Mouse (Mus musculus) liver, embryonic 14.5 days (tissue): Measurements from ENCODE around the gene Vmn1r174.
"Not testable (repeated sequence)": the region's sequence is repeated elsewhere in the genome, so short reads cannot be mapped to it uniquely, and the experiment has no call there.

Experiments
- CTCF ChIP-seq: IDR thresholded peaks from 2 replicates; pipeline ENCODE4 v1.5.1; 2016; ENCODE audit warnings: antibody characterized with exemption, low read depth, control low read depth
- EP300 ChIP-seq: IDR thresholded peaks from 2 replicates; pipeline ENCODE4 v1.6.1; 2016; ENCODE audit warnings: antibody characterized with exemption, low read depth

DNA sequence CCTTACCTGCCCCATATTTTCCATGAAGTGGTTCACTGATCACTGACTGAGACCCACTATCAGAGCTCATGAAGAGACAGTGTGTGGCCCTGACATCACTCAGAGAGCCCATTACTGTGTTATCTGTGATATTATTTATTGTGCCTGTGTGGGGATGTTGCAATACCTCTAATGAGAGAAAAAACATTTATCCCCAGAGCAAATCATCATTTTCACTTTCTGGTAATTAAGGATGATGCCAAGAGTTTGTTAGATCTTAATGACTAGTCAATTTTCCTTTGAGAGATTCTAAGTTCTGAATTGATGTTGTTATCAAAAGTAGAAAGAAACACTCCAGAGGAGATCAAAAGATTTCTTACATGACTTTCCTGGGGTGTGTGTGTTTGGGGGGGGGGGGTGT is 58.5 kb downstream of the Vmn1r174 start, which contains the start of gene Vmn1r175:
- not testable (repeated sequence) for TF ChIP-seq CTCF, EP300
